Mouse (Mus musculus) bone marrow macrophage, adult 2 months (primary cell): ENCODE results near the gene Rab11fip4.

Experiments used
- CTCF ChIP-seq: IDR thresholded peaks from 2 replicates; pipeline ENCODE4 v1.5.1; 2012; ENCODE audit warnings: low read depth, mild to moderate bottlenecking, low read length, moderate library complexity
- POLR2A ChIP-seq: IDR thresholded peaks from 2 replicates; pipeline ENCODE4 v1.6.1; 2012; ENCODE audit warnings: mild to moderate bottlenecking, low read depth, low read length, borderline replicate concordance

DNA sequence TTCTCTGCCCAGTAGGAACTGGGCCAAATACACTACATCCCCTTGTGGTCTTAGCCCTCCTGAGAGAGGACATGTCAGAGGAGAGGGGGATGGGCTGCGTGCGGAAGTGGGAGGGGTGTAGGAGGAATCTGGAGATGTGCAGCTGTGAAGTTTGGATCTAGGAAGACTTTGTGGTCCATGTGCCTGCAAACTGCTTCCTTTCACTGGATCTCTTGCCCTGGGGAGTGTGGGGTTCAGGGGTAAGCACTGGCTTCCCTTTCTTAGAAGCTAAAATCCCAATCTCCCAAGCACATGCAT is 125.4 kb downstream of the Rab11fip4 start:
- TF ChIP-seq POLR2A (no peak), CTCF (no peak)
